Mouse (Mus musculus): Measurements from ENCODE around the gene Lama5. TPM values are rescaled to one million over a fixed set of nuclear protein-coding genes. Genes with fewer than 3 reads are reported as not detected.

Gene Lama5
- total RNA-seq, 2 experiments from 2014 or later = 72.2 to 78.5 TPM

GRCm38 (mm10) chr2:180135414-180135813 is 90.2 kb downstream of the Lama5 start:
- DNase-seq = no peak

- no peak for DNase-seq
Measured at GRCm38 (mm10) chr2:180133911-180134310, 91.7 kb downstream of the Lama5 start.

GRCm38 (mm10) chr2:180133231-180133630 is 92.4 kb downstream of the Lama5 start:
- no peak for DNase-seq

GRCm38 (mm10) chr2:180127675-180128074 is 98.0 kb downstream of the Lama5 start:
- DNase-seq = no peak

Small RNA genes lying within 50 kb of the gene (microRNA-seq; reads per million reads assigned to microRNA genes)
- 0 reads per million in 2 experiments for gene Mir3091
- gene Mir7005 = 0 reads per million in 2 experiments

Other genes with a start within 250 kb of the Lama5 start
- gene Taf4, start 249.2 kb downstream of the Lama5 start, total RNA-seq (2021) = 10 to 100 TPM; 17.1 to 17.7 TPM
- gene Lsm14b, start 200.9 kb downstream of the Lama5 start, total RNA-seq (2021) = 10 to 100 TPM; 62.0 to 62.3 TPM
- gene Psma7, start 183.4 kb downstream of the Lama5 start, total RNA-seq (2021) = 100 to 1,000 TPM; 151 to 161 TPM
- gene Ss18l1, start 183.3 kb downstream of the Lama5 start, total RNA-seq (2021) = 1 to 10 TPM; 1.9 TPM
- gene Mtg2, start 155.3 kb downstream of the Lama5 start, total RNA-seq (2021) = 10 to 100 TPM; 27.3 to 31.7 TPM
- gene Hrh3, start 121.4 kb downstream of the Lama5 start, total RNA-seq (2021) = not detected
- 10 to 100 TPM; 32.9 to 36.0 TPM for gene Osbpl2, start 106.6 kb downstream of the Lama5 start, total RNA-seq (2021)
- gene Adrm1, start 54.4 kb downstream of the Lama5 start, total RNA-seq (2021) = 10 to 100 TPM; 84.0 to 86.8 TPM
- gene Rps21, start 31.5 kb upstream of the Lama5 start, total RNA-seq (2021) = 100 to 1,000 TPM; 561 to 600 TPM
- gene Cables2, start 47.6 kb upstream of the Lama5 start, total RNA-seq (2021) = 10 to 100 TPM; 10.9 TPM
- not detected for gene Rbbp8nl, start 64.0 kb upstream of the Lama5 start, total RNA-seq (2021)
- under 1 TPM; 0.35 to 0.80 TPM for gene Gata5, start 108.8 kb upstream of the Lama5 start, total RNA-seq (2021)
- under 1 TPM in 1 of 2 experiments, not detected in 1; 0.23 TPM for gene Slco4a1, start 230.4 kb upstream of the Lama5 start, total RNA-seq (2021)